8 mouse cellular contexts compared by ENCODE assay signal in genomic region chr14:12112548-12113011, GRCm38 (mm10).
DNase-seq lines count a peak whose midpoint lies in the region; ATAC-seq lines count a peak whose summit lies in the region.

No protein-coding gene starts in this region.

- peak; percentile 91 for DNase-seq in kidney, adult 11 months
- peak; percentile 79 for DNase-seq in adrenal gland, postnatal 10 days
- DNase-seq in gastrocnemius, postnatal 10 days: peak; percentile 46
- DNase-seq in embryo, embryonic 10.5 days (ENCODE audit: low spot score): no peak
- DNase-seq in spleen, adult 12 weeks (ENCODE audit: low spot score): no peak

- no peak for ATAC-seq in kidney, embryonic 14.5 days (ENCODE audit: low FRiP score, low TSS enrichment)
- peak; percentile 53 for ATAC-seq in lung, embryonic 16.5 days (ENCODE audit: low read depth)
- ATAC-seq in activated CD4-positive, CD25-positive, alpha-beta regulatory T cell, adult 4 months: no peak

- no peak overlapping the region for H3K9ac ChIP-seq in kidney, embryonic 14.5 days (ENCODE audit: low read depth, low read length)
- no peak overlapping the region for H3K9ac ChIP-seq in lung, embryonic 16.5 days (ENCODE audit: low read length)

- H3K36me3 ChIP-seq in kidney, embryonic 14.5 days (ENCODE audit: control insufficient read depth, insufficient read depth, low read length): no peaks in the 10 kb centered on the region
- H3K36me3 ChIP-seq in lung, embryonic 16.5 days (ENCODE audit: control insufficient read depth, insufficient read depth, low read length): no peaks in the 10 kb centered on the region

- H3K4me1 ChIP-seq in kidney, embryonic 14.5 days (ENCODE audit: control insufficient read depth, insufficient read depth, low read length): peaks cover 6% of the 10 kb centered on the region; the same call in 1 of the 2 replicates
- H3K4me1 ChIP-seq in lung, embryonic 16.5 days (replicated peaks; ENCODE audit: control insufficient read depth, insufficient read depth, low read length): peaks cover 16% of the 10 kb centered on the region

- H3K4me2 ChIP-seq in kidney, embryonic 14.5 days (replicated peaks; ENCODE audit: low read depth, low read length): no peak overlapping the region
- H3K4me2 ChIP-seq in lung, embryonic 16.5 days (ENCODE audit: low read depth, low read length): no peak overlapping the region

- no peaks in the 10 kb centered on the region for H3K9me3 ChIP-seq in kidney, embryonic 14.5 days (ENCODE audit: control insufficient read depth, low read length)
- no peaks in the 10 kb centered on the region for H3K9me3 ChIP-seq in lung, embryonic 16.5 days (ENCODE audit: control insufficient read depth, low read length)

- 62% methylated on average over 2 of the region's 2 CpGs for WGBS in kidney, embryonic 14.5 days
- WGBS in lung, embryonic 16.5 days: 30% methylated on average over 2 of the region's 2 CpGs

- H3K4me3 ChIP-seq in kidney, embryonic 14.5 days (ENCODE audit: low read length): no peak overlapping the region
- H3K4me3 ChIP-seq in lung, embryonic 16.5 days (ENCODE audit: low read length): no peak overlapping the region

- no peaks in the 10 kb centered on the region for H3K27me3 ChIP-seq in kidney, embryonic 14.5 days (ENCODE audit: control insufficient read depth, insufficient read depth, low read length)
- no peaks in the 10 kb centered on the region for H3K27me3 ChIP-seq in lung, embryonic 16.5 days (ENCODE audit: control insufficient read depth, insufficient read depth, low read depth, low read length)

- H3K27ac ChIP-seq in kidney, embryonic 14.5 days (ENCODE audit: low read depth, low read length): no peak overlapping the region
- H3K27ac ChIP-seq in lung, embryonic 16.5 days (ENCODE audit: low read length): peak overlapping the region; percentile 16; the same call in 1 of the 2 replicates

Comparison
In these comparisons a context has a peak if more than half of its experiments do, and no peak if none do; other contexts are left out.
1. DNase-seq: peak in kidney, adult 11 months (single experiment), adrenal gland, postnatal 10 days (single experiment) and gastrocnemius, postnatal 10 days (single experiment); none in embryo, embryonic 10.5 days (single experiment) and spleen, adult 12 weeks (single experiment).